Mouse (Mus musculus): ENCODE results near the gene Msn.

The Msn gene

DNA sequence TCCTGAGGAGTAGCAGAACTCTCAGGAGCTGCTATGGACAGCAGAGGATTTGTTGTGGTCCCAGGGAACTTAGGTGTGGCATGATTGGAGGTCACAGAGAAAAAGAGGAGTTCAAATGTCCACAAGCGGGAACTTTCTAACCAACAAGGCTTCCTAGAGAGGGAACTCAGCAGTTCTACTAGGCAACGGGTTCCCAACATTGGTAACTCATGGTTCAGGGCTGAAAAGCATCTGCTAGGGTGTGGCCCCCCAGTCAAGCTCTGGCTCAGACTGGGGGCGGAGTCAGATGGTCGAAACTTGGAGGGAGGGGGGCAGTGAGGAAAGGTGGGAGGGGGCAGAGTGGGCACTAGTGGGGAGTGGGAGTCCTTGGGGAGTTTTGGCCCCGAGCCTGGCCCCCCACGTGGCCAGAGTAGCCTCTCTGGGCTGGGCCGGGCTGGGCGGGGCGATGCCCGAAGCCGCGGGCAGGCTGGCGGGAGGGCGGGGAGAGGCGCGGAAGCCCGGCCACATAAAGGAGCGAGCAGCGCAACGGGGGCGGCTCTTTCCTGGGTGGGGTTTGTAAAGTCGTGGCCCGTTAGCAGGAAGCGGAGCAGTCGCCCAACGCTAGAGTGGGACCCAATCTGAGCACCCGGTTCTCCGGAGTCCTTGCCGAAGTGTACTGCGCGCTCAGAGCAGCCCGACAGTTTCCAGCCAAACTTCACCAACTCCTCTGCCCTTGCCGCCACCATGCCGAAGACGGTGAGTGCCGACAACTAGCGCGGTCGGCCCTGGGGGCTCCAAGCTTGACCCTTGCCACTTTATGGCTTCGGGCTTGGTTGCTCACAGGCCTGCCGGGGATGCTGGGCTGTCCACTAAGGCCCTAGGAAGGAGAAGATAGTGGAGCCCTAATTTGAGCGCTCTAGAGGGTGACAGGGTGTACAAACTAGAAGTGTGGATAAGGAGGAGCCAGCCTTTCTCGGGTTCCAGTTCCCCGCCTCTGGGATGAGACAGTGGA lies at the start of gene Msn:
Gene Msn, plus strand, starts transcription at position 534 of the 991 bp plus-strand sequence.
- DNase-seq (ENCODE audit: low spot score in 2 of 2), result peak; percentile 77 to 85

DNA sequence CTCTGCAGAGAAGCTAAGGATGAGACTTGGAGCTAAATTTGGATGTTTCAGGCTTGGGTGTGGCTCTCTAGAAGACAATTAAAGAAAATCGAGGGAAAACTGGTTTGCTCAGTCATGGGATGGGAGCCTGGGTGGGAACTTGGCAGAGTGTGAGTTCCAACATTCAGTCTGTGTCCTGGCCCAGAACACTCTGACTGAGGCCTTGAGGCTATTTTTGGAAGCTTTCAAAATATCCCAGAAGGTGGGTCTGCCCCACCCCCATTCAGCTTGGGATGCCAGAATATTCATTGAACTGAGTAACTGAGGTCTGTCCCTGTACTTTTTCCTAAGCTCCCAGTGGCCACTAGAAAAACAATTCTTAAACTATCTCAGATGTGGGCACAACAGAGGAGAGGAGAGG lies 43.0 kb upstream of the Msn start:
- no peak for DNase-seq (ENCODE audit: low spot score in 2 of 2)

DNA sequence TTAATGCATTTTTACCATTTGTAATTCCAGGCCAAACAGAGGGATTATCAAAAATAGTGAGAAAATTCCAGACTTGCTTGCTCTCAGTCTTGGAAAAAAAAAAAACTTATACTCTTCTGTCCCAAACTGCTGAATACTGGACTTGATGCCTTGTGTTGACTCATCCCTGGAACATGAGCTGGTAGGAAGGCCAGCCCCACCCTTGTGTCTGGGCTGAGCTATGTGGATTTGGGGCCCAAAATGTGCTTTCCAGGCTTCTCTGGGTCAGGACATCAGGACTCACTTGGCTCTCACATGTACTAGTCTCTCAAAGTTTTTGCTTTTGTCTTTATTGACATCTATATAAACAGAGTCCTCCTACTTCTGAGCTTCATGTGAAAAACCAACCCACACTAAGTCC lies 18.1 kb upstream of the Msn start:
- no peak for DNase-seq (ENCODE audit: low spot score in 2 of 2)

DNA sequence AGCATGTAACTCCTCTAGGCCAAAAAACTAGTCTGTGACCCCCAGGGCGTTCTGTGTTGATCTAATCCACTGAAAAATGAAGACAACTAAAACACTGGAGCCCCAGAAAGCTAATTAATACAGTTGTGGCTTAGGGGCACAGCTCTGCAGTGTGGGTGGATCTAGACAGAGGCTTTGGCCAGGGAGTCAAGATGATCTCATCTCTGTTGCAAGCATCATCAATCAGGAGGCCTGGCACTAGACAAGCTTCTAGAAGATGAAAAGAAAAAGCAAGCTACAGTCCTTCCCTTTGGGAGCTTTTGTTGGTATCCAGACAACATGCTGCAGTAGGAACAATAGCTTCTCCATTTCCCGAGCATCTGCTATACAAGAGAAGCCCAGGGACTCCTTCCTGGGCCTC lies 9.6 kb upstream of the Msn start:
- DNase-seq (ENCODE audit: low spot score in 2 of 2), result no peak

DNA sequence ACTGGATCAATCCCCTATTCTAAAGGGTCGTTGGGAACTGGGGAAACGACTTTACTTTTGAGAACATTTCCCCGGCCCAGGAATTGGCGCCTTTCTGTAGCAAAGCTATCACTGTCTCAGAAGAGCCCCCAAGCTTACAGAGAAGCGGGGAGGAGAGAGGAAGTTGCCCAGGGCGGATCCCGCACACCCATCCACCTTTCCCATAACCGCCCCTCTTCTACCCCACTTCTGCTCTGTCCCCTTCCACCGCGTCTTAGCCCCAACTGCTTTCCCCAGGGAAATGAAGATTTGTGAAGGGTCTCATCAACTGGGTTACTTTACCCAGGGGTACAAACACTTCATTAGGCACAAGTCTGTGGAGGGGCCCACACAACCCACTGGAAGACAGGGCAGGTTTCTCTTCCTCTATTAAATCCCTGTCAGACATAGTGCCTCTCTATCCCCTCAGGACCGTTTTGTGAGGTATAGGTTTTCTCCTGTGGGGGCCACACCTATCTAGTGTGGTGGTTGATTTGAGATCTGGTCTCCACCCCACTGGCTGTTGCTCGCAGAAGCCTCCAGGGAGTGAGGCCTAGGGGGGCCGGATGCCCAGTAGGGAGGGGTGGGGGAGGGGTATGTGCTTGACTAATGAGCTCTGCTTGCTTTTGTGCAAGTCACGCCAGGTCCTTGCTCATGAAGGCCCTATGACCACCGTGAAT lies 820 bp downstream of the Msn start:
- DNase-seq (ENCODE audit: low spot score in 2 of 2), result peak; percentile 49 to 71

DNA sequence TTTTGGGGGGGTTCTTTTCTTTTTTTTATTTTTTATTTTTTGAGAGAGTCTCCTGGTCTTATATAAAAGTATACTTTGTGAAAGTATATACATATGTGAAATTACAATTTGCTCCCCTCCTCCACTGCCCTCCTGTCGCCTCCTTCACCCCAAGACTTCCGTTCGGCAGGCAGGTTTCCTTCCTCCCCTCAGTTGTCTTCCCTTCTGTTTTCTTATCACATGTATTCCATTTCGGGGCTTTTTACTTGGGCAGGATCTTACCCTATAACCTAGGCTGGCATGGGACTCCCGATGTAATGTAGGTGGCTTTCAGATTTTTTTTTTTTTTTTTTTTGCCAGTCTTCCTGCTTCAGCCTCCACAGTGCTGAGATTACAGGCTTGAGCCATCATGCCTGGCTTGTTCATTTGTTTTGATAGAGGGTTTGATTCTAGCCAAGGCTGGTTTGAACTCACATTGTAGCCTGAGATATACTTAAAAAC lies 1.7 kb downstream of the Msn start:
- no peak for DNase-seq (ENCODE audit: low spot score in 2 of 2)

DNA sequence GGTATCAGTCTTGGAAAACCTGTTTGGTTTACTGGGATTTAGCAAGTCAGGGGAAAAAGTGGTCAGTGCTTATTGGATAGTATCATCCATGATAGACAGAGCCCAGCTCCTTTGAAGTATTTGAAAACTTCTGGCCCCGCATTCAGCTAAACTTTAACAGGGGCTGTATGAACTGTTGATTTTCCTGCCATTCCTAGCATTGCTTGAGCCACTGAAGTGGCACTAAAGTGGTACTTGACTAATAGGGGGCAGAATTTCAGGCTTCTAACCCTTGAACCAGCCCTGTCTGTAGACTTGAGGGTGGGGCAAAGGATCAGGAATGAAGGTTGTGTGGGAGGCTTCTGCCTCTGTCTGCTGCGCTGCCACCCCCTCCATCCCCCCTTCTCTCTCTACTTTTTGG lies 3.2 kb downstream of the Msn start:
- DNase-seq (ENCODE audit: low spot score in 2 of 2), result no peak

DNA sequence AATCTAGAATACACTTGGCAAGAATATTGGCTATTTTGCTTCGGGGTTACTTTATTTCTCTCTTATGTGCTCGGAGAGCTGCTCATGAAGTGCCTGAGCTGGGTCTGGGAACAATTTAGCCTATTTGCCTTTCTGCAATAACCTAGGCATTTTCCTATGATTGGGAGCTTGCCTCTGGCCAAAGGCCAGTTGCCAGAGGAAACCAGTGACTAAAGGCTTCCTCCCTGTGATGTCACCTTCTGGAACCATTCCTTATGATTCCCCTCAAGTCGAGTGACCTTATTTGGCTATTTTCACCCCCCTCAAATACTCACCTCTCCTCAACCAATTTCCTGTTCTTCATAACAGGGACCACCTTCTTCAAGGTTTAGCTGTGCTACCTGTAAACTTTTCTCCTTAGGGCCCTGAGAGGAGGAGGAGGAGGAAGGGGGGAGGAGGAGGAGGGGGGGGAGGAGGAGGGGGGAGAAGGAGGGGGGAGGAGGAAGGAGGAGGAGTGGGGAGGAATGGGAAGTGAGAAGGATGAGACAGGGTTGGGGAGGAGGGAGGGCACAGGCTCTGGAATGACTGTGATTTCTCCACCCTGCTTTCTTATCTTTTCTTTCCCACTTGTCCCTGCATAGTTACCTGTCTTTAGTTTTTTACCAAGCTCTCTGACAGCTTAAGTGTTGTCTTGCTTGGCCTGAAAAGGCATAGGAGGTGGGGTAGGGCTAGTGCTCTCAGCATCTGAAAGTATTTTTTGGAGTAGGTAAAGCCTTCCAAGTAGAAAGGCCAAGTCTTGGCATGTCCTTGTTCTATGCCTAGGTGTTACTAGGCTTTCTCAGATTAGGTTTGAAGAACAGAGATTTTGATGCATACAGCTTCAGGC lies 11.8 kb downstream of the Msn start:
- no peak for DNase-seq (ENCODE audit: low spot score in 2 of 2)

DNA sequence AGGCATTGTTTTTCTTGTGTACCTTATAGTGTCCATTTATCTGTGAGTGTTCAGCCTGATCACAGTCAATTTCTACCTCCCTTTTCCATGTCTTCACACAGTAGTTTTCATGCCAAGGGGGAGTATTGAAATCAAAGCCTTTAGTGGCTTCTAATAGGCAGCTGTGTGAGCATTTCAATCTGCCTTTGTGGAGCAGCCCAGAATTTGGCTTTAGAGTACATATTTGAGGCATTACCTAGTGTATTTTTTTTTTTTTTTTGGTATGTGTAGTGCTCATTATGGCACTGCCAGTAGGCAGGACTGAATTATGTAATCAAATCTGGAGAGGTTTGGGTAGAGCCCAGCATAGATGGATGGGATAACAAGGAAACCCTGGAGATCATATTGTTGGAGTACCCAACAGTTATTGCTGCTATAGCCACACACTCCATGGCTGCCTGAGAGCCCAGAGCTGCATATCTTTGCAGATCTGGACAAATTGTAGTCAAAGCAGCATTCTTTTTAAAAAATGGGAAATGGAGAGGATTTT lies 17.3 kb downstream of the Msn start:
- DNase-seq (ENCODE audit: low spot score in 2 of 2), result no peak

DNA sequence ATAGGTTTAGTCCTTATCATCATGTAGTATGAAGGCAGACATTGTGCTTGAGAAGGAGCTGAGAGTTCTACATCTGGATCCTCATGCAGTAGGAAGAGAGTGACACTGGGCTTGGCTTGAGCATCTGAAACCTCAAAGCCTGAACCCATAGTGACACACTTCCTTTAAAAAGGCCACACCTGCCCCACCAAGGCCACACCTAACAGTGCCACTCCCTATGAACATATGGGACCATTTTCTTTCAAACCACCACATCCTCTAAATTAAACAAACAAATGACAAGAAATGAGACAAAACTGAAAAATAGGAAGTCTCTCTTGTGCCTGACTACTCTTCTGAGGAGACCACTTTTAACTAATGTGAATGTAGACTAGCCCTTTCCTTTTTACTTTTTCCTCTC lies 19.7 kb downstream of the Msn start:
- no peak for DNase-seq (ENCODE audit: low spot score in 2 of 2)

DNA sequence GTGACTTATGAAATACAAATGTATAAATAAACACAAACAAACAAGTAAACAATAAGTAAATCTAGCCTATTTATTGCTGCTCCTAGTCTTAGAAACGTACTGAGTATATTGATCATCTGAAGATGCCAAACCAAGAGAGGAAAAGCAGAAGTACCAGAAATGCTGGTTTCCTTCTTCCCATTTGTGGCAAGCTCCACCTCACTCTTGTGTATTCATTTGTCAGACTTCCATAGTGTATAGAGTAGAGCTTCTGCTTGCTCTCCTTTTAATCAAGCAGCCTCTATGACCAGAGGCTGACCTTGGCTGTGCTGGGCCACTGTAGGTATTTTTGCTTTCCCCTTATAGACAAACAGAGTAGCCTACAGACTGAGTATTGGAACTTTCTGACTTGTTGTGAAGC lies 21.5 kb downstream of the Msn start:
- DNase-seq (ENCODE audit: low spot score in 2 of 2), result no peak

DNA sequence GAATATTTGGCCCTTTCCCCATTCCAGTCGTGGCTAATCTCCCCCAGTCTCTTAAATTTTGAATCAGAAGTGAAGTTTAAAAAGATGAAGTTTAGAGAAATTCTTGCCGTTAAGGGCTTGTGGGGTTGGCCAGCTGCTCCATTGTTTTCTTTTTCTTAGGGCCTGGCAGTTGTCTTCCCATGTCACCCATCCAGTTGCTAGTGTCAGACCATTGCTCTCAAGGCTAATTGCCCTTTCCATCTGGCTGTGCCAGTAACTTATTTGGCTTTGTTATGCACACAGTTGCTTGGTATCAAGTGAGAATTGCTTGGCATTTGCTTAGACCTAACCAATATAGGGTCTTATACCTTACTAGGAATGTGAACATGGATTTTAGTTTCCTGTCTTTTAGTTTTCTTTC lies 24.2 kb downstream of the Msn start:
- DNase-seq (ENCODE audit: low spot score in 2 of 2), result no peak

DNA sequence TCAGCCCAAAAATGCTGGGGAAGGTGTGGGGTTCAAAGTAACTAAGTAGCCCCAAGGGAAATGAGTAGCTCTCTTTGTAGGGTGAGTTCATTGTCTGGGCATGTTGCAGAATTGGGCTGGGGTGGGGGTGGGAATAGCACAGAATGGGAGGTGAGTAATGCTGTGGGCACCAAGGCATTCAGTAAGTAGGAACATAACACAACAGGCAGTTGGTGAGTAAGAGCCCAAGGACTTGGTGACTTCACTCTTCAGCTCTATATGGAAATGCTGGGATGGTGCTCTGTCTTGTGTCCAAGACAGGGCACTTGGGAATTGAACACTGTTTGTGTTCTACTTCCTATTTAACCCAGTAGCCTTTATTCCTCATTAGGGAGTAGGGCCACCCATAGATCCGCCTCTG lies 26.1 kb downstream of the Msn start:
- no peak for DNase-seq (ENCODE audit: low spot score in 2 of 2)

DNA sequence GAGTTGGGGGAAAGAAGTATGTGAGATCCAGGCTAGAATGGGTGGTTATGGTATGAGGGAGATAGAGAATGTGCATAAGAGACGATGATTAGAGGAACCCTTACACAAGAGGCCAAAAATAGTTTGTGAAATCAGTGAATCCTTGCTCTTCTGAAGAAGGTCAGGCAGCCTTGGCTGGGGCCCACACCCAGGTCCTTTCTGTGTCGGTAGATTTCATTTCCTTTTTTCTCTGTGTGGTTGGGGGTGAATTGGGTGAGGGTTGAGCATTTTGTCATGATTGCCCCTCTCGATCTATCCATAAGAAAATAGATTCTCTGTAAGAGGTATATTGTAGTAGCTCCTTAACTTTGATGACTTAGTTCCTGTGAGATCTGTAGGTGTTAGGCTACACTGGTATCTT lies 31.0 kb downstream of the Msn start:
- DNase-seq (ENCODE audit: low spot score in 2 of 2), result no peak

DNA sequence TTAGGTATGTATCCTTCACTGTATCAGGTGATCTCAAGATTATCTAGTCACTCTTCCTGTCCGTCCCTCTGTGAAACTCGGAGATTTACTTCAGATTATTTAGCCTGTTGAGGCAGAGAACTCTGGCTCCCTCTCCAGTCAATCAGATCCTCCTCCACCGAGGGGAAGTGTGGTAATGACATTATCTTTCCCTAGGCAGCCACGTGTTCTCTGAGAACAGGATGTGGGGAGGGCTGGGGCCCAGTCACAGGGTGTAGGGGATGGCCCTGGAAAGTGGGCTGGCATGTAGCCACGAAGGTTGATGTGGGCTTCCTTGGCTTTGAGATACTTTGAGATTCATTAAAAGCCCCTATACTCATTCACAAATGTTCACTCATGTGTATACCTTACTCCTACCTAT lies 34.3 kb downstream of the Msn start:
- peak; percentile 55 to 66 for DNase-seq (ENCODE audit: low spot score in 2 of 2)

DNA sequence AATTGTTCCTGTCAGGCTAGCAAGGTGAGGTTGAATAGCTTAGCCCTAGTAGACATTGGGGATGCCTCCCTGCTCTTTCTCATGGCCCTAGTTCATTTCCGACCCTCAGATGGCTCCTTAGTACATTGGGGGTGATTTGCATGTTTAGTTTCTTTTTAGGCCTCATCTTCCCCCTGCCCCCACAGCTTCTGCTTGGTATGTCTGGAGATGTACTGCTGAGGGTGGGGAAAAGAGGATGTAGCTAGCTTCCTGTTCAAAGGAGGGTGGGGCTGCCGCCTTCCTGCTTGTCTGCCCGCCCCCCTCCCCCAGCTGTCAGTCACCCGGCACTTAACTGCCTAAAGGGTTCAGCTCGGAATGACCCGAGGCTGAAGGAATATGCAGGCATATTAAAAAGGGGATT lies 34.8 kb downstream of the Msn start:
- peak; percentile 43 to 62 for DNase-seq (ENCODE audit: low spot score in 2 of 2)

DNA sequence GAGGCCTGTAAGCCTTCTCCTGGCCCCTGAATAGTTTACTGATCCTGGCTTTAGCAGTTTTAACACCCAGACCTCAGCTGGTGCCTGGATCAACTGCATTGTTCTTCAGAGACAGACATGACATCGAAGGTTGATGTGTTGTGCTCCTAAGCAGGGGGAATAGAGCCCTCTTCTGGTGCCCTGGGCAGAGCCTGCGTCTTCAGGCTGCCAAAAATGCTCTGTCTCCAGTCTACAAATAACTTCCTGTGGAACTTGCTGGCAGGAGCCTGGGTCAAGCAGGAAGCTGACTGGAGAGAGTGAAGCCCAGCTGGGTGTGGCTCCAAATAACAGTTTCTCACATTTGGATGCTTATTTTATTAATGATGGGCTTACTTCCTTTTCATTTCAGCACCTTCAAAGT lies 37.4 kb downstream of the Msn start:
- peak in 1 of 2 experiments; percentile 14 for DNase-seq (ENCODE audit: low spot score in 2 of 2)

DNA sequence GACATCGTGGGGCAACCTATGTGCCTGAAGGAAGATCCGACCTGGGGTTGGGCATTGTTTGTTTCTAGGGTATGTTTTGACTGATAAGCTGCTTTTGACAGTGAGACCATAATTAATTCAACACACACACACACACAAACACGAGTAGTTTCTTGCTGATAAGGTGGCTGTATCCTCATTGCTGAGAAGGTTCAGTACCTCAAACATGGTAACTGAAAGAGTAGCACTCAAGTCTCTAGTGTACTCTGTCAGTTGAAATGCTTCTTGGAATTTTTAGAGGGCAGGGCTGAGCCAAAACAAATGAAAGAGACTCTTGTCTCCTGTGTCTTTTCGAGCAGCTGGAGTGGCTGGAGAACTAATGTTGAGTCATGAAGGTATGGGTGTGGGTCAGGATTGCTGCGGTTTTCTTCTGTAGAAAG lies 38.4 kb downstream of the Msn start:
- no peak for DNase-seq (ENCODE audit: low spot score in 2 of 2)

DNA sequence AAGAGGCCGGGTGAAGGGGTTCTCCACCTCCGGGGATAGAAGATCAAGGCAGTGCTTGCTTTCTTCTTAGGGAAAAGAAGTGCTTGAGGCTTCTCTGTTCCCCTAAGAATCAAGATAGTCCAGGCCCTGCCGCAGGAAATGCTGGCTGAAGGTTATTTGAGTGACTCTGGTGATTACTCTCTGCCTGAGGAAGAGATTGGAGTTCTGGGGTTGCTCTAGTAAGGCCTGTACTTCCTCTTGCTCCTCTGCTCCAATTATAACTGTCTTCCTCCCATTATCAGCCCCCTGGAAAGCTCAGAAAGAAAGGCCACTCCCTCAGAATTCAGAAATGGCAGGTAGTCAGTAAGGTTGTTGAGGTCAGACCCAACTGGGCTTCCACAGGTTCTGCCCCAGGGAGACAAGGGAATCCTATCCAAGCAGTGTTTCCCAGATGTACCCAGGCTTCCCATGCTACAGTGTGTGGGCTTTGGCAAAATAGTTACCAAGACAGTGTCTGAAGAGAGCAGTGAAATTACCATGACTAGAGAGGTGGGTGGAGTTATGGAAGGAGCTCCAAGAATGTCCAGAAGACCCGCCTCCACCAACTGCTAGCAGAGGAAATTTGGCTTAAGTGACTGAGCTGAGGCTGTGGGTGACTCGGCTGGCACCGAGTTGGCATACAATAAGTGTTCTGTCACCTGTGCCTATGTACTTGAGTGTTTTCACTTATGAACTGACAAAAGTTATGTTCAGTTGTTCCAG lies 39.2 kb downstream of the Msn start:
- DNase-seq (ENCODE audit: low spot score in 2 of 2), result no peak

DNA sequence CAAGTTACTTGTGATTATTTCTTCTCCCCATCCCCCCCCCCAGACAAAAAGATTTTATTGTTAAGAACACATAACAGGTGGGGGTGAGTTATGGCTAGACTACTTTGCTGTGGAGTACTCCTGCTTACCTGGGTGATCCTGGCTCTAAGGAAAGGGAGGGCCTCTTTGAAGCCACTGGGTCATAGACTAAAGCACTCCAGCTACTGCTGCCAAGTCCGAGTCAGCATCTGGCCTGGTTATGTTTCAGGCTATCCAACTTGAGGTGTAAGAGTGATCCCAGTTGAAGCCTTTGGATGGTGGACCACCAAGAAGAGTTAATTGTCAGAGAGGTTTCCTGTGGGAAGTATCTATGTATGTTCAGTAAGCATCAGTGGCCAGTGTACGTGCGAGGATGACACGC lies 39.7 kb downstream of the Msn start:
- no peak for DNase-seq (ENCODE audit: low spot score in 2 of 2)

DNA sequence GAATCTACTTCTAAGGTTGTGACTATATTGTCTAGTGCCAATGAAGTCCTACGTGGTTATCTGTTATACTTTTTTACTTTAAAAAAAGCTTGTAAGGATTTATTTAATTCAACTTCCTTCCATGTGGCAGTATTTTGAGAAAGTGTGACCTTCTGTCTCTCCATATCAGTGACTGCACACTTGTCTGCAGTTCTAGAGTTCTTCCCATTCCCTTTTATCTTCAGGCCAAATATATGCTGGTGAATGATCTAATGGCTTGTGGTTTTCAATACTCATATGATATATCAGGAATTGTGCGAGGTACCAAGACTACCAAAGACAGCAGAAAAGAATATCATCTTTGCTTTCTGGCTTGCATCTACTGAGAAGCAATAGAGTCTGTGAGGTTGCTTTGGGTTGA lies 43.4 kb downstream of the Msn start:
- no peak for DNase-seq (ENCODE audit: low spot score in 2 of 2)

All from spleen, postnatal 4 days (tissue).